Comparison of ENCODE assay signal across 35 mouse cellular contexts in the genomic region with DNA sequence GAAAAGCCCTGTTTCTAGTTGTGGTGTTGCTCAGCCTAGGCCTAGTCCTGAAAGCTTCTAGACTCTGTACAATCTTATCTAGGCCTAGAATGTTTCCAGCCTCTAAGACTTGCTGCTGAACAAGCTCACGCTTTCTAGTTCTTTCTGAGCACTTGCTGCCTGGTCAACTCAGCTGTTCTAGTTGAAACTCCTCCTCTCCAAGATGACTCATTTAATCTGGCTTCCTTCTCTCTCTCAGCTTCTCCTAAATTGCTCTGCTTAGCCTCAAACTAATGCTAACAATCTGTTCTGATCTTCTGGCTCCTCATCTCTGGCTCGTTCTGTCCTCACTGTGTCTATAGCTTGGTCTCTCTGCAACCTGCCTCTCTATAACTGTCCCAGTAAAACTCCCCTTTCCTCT. TPM values are rescaled to one million over a fixed set of nuclear protein-coding genes. Genes with fewer than 3 reads are reported as not detected.
"Had no signal": no experiment of that assay in that cellular context is flagged by ENCODE, and none has a peak within 500 bp of the region (broad histone marks: within the 10 kb centered on the region; RNA-seq: fewer than 3 reads in every experiment).

No protein-coding gene starts in this region.

- DNase-seq: kidney, adult 2 months; kidney, postnatal 25 days; left cerebral cortex, postnatal 4 days; liver; lung, adult 18-20 months; lung, postnatal 10 days; lung, postnatal 36 days; right cerebral cortex, adult 18-20 months; right cerebral cortex, postnatal 14 days; right cerebral cortex, postnatal 4 days; thymus, adult 2 months; thymus, postnatal 14 days; thymus, postnatal 4 days had no signal

- H3K36me3 ChIP-seq: limb, embryonic 13.5 days; liver, embryonic 12.5 days; liver, embryonic 15.5 days; lung, embryonic 15.5 days; midbrain, embryonic 10.5 days; midbrain, embryonic 13.5 days had no signal

- H3K9me3 ChIP-seq: limb, embryonic 13.5 days; liver, embryonic 15.5 days; lung, embryonic 15.5 days; midbrain, embryonic 10.5 days; midbrain, embryonic 13.5 days had no signal

- H3K27me3 ChIP-seq: liver, embryonic 12.5 days; liver, embryonic 15.5 days; lung, embryonic 15.5 days had no signal

- H3K4me3 ChIP-seq: layer of hippocampus, adult 2 months; limb, embryonic 13.5 days; liver, embryonic 12.5 days; liver, embryonic 15.5 days; lung, embryonic 15.5 days; megakaryocyte, embryonic 14.5 days; midbrain, embryonic 10.5 days; midbrain, embryonic 13.5 days; myocyte had no signal

- ATAC-seq: intestine, postnatal 0 days; liver, embryonic 12.5 days; midbrain, embryonic 13.5 days; midbrain, embryonic 16.5 days had no signal

- H3K27ac ChIP-seq: kidney, postnatal 0 days; layer of hippocampus, adult 2 months; limb, embryonic 13.5 days; liver, embryonic 12.5 days; liver, embryonic 15.5 days; lung, embryonic 15.5 days; midbrain, embryonic 10.5 days; midbrain, embryonic 13.5 days had no signal

- H3K4me1 ChIP-seq: limb, embryonic 13.5 days; liver, embryonic 12.5 days; liver, embryonic 15.5 days; lung, embryonic 15.5 days; megakaryocyte, embryonic 14.5 days; midbrain, embryonic 10.5 days; midbrain, embryonic 13.5 days had no signal

- H3K4me2 ChIP-seq: limb, embryonic 13.5 days; liver, embryonic 12.5 days; liver, embryonic 15.5 days; lung, embryonic 15.5 days; midbrain, embryonic 13.5 days had no signal

- H3K9ac ChIP-seq: limb, embryonic 13.5 days; liver, embryonic 12.5 days; liver, embryonic 15.5 days; lung, embryonic 15.5 days; midbrain, embryonic 13.5 days had no signal

RNA-seq across cellular contexts. Expression of gene Krtap5-3, which starts 2.4 kb away (rescaled TPM):
- total RNA-seq: layer of hippocampus, adult 2 months; layer of hippocampus, postnatal 14 days; left cerebral cortex, adult 8-10 months; left cerebral cortex, postnatal 14 days; left cerebral cortex, postnatal 4 days; monocyte, adult 5-6 weeks had no signal
- polyA plus RNA-seq: intestine, postnatal 0 days; kidney, adult 2 months; kidney, embryonic 14.5 days; kidney, postnatal 0 days; limb, embryonic 13.5 days; liver, embryonic 12.5 days; liver, embryonic 15.5 days; lung, embryonic 15.5 days; midbrain, embryonic 10.5 days; midbrain, embryonic 13.5 days; midbrain, embryonic 16.5 days; myocyte; neural tube, embryonic 11.5 days; neural tube, embryonic 14.5 days; spleen, adult 2 months; stomach, embryonic 16.5 days; thymus, adult 2 months had no signal

RNA-seq across cellular contexts. Expression of gene Gm10153, which starts 8.6 kb away (rescaled TPM):
- total RNA-seq: layer of hippocampus, adult 2 months; layer of hippocampus, postnatal 14 days; left cerebral cortex, adult 8-10 months; left cerebral cortex, postnatal 14 days; left cerebral cortex, postnatal 4 days; monocyte, adult 5-6 weeks had no signal
- polyA plus RNA-seq: intestine, postnatal 0 days; kidney, adult 2 months; kidney, embryonic 14.5 days; kidney, postnatal 0 days; large intestine, adult 2 months; limb, embryonic 13.5 days; liver, embryonic 12.5 days; liver, embryonic 15.5 days; lung, embryonic 15.5 days; midbrain, embryonic 10.5 days; midbrain, embryonic 13.5 days; midbrain, embryonic 16.5 days; myocyte; neural tube, embryonic 11.5 days; neural tube, embryonic 14.5 days; spleen, adult 2 months; stomach, embryonic 16.5 days; thymus, adult 2 months had no signal

RNA-seq across cellular contexts. Expression of gene Gm7579, which starts 12.9 kb away (rescaled TPM):
- total RNA-seq: layer of hippocampus, adult 2 months; layer of hippocampus, postnatal 14 days; left cerebral cortex, adult 8-10 months; left cerebral cortex, postnatal 14 days; left cerebral cortex, postnatal 4 days; monocyte, adult 5-6 weeks had no signal
- polyA plus RNA-seq: intestine, postnatal 0 days; kidney, adult 2 months; kidney, embryonic 14.5 days; kidney, postnatal 0 days; large intestine, adult 2 months; limb, embryonic 13.5 days; liver, embryonic 12.5 days; liver, embryonic 15.5 days; lung, embryonic 15.5 days; midbrain, embryonic 10.5 days; midbrain, embryonic 13.5 days; midbrain, embryonic 16.5 days; myocyte; neural tube, embryonic 11.5 days; neural tube, embryonic 14.5 days; spleen, adult 2 months; stomach, embryonic 16.5 days; thymus, adult 2 months had no signal

RNA-seq across cellular contexts. Expression of gene Krtap5-2, which starts 22.9 kb away (rescaled TPM):
- total RNA-seq: layer of hippocampus, adult 2 months; layer of hippocampus, postnatal 14 days; left cerebral cortex, adult 8-10 months; left cerebral cortex, postnatal 14 days; left cerebral cortex, postnatal 4 days; monocyte, adult 5-6 weeks had no signal
- polyA plus RNA-seq: intestine, postnatal 0 days; kidney, adult 2 months; kidney, embryonic 14.5 days; kidney, postnatal 0 days; large intestine, adult 2 months; limb, embryonic 13.5 days; liver, embryonic 12.5 days; liver, embryonic 15.5 days; lung, embryonic 15.5 days; midbrain, embryonic 10.5 days; midbrain, embryonic 13.5 days; midbrain, embryonic 16.5 days; myocyte; neural tube, embryonic 11.5 days; neural tube, embryonic 14.5 days; spleen, adult 2 months; stomach, embryonic 16.5 days; thymus, adult 2 months had no signal

RNA-seq across cellular contexts. Expression of gene Krtap5-5, which starts 31.0 kb away (rescaled TPM):
- total RNA-seq: layer of hippocampus, adult 2 months; layer of hippocampus, postnatal 14 days; left cerebral cortex, adult 8-10 months; left cerebral cortex, postnatal 14 days; left cerebral cortex, postnatal 4 days; monocyte, adult 5-6 weeks had no signal
- polyA plus RNA-seq: intestine, postnatal 0 days; kidney, adult 2 months; kidney, embryonic 14.5 days; kidney, postnatal 0 days; large intestine, adult 2 months; limb, embryonic 13.5 days; liver, embryonic 12.5 days; liver, embryonic 15.5 days; lung, embryonic 15.5 days; midbrain, embryonic 10.5 days; midbrain, embryonic 13.5 days; midbrain, embryonic 16.5 days; myocyte; neural tube, embryonic 11.5 days; neural tube, embryonic 14.5 days; spleen, adult 2 months; stomach, embryonic 16.5 days; thymus, adult 2 months had no signal
